8 mouse cellular contexts compared by ENCODE assay signal in the genomic region with DNA sequence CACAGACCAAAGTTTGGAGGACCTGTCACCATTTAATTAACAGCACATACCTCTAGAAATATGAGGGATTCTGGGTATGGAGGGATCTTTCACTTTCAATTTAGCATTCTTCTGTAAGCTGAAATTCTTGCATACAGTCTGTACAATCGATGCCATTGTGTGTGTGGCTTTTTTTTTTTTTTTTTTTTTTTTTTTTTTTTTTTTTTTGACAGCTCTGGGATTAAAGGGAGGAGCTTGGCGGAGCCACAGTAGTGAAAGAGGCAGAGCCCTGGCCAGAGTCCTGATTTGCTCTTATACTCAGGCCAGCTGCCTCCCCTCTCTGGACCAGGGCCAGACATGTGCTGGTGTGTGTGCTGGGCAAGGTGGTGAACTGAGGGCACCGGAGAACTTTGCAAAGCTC. TPM values are rescaled to one million over a fixed set of nuclear protein-coding genes. Genes with fewer than 3 reads are reported as not detected.
DNase-seq lines count a peak whose midpoint lies in the region; ATAC-seq and TF ChIP-seq lines count a peak whose summit lies in the region.

No protein-coding gene starts in this region.

- H3K4me1 ChIP-seq in hindbrain, postnatal 0 days (ENCODE audit: insufficient read depth, low read length): no peaks in the 10 kb centered on the region
- H3K4me1 ChIP-seq in hindbrain, embryonic 13.5 days (replicated peaks): no peaks in the 10 kb centered on the region
- H3K4me1 ChIP-seq in intestine, postnatal 0 days (replicated peaks; ENCODE audit: control insufficient read depth, insufficient read depth, low read length): 0 out of 2 replicates have a peak, but pooled peaks cover 5% of the 10 kb centered on the region

- ATAC-seq in hindbrain, postnatal 0 days: peak; percentile 88
- ATAC-seq in hindbrain, embryonic 13.5 days (ENCODE audit: low FRiP score): no peak
- ATAC-seq in intestine, postnatal 0 days: peak; percentile 46; the same call in 1 of the 2 replicates

- no peak overlapping the region for H3K27ac ChIP-seq in hindbrain, postnatal 0 days
- no peak overlapping the region for H3K27ac ChIP-seq in hindbrain, embryonic 13.5 days
- no peak overlapping the region for H3K27ac ChIP-seq in intestine, postnatal 0 days (ENCODE audit: low read depth, low read length)

- H3K4me3 ChIP-seq in hindbrain, postnatal 0 days (ENCODE audit: low read length): no peak overlapping the region
- H3K4me3 ChIP-seq in hindbrain, embryonic 13.5 days: no peak overlapping the region
- H3K4me3 ChIP-seq in intestine, postnatal 0 days (ENCODE audit: low read depth, low read length): no peak overlapping the region

- no peak for TF ChIP-seq CTCF in hindbrain, postnatal 0 days (IDR thresholded peaks at IDR 0.05; ENCODE audit: low read depth)
- no peak for TF ChIP-seq CTCF in intestine, postnatal 0 days (IDR thresholded peaks at IDR 0.05; ENCODE audit: low read depth)

- intact Hi-C loops in left cerebral cortex, postnatal 36 days (cut with DNase I): no loop called here

- no peaks in the 10 kb centered on the region for H3K9me3 ChIP-seq in hindbrain, postnatal 0 days (ENCODE audit: low read length)
- no peaks in the 10 kb centered on the region for H3K9me3 ChIP-seq in hindbrain, embryonic 13.5 days
- H3K9me3 ChIP-seq in intestine, postnatal 0 days (ENCODE audit: control insufficient read depth): no peaks in the 10 kb centered on the region

- DNase-seq in hindbrain, postnatal 0 days (ENCODE audit: low spot score): peak; percentile 79
- DNase-seq in adrenal gland, adult 8-10 months: peak; percentile 42
- peak; percentile 77 for DNase-seq in lung, postnatal 36 days
- DNase-seq in thymus, postnatal 36 days: no peak
- no peak for DNase-seq in thymus, postnatal 4 days
- no peak for DNase-seq in left cerebral cortex, postnatal 36 days (ENCODE audit: low spot score in 2 of 2)

- no peak overlapping the region for H3K9ac ChIP-seq in hindbrain, postnatal 0 days (replicated peaks; ENCODE audit: low read length)
- H3K9ac ChIP-seq in hindbrain, embryonic 13.5 days: no peak overlapping the region
- H3K9ac ChIP-seq in intestine, postnatal 0 days (ENCODE audit: low read depth, low read length): no peak overlapping the region

- no peak overlapping the region for H3K4me2 ChIP-seq in hindbrain, postnatal 0 days (ENCODE audit: low read depth, low read length)
- no peak overlapping the region for H3K4me2 ChIP-seq in hindbrain, embryonic 13.5 days
- no peak overlapping the region for H3K4me2 ChIP-seq in intestine, postnatal 0 days (replicated peaks; ENCODE audit: low read depth)

- H3K27me3 ChIP-seq in hindbrain, postnatal 0 days (ENCODE audit: insufficient read depth, low read length): no peaks in the 10 kb centered on the region
- 0 out of 2 replicates have a peak, but pooled peaks cover 8% of the 10 kb centered on the region for H3K27me3 ChIP-seq in hindbrain, embryonic 13.5 days
- no peaks in the 10 kb centered on the region for H3K27me3 ChIP-seq in intestine, postnatal 0 days (replicated peaks; ENCODE audit: control insufficient read depth, insufficient read depth, low read length)

- no peaks in the 10 kb centered on the region for H3K36me3 ChIP-seq in hindbrain, postnatal 0 days (ENCODE audit: insufficient read depth, low read length)
- no peaks in the 10 kb centered on the region for H3K36me3 ChIP-seq in hindbrain, embryonic 13.5 days
- no peaks in the 10 kb centered on the region for H3K36me3 ChIP-seq in intestine, postnatal 0 days (ENCODE audit: control insufficient read depth, insufficient read depth)

- 32% methylated on average over 3 of the region's 3 CpGs for WGBS in hindbrain, postnatal 0 days
- 59% methylated on average over 3 of the region's 3 CpGs for WGBS in hindbrain, embryonic 13.5 days
- 51% methylated on average over 3 of the region's 3 CpGs for WGBS in intestine, postnatal 0 days

RNA-seq across cellular contexts. Expression of a gene that starts 1.2 kb away (rescaled TPM):
- 0.07 and 0.16 TPM in 2 replicates for total RNA-seq in hindbrain, postnatal 0 days (2014; rRNA removed)
- polyA plus RNA-seq in hindbrain, postnatal 0 days (2015; fragmentation: Nextera tagmentation; extraction: Ambion mirVana): 0.11 and 0.23 TPM in 2 replicates
- polyA plus RNA-seq in hindbrain, embryonic 13.5 days (2015; fragmentation: Nextera tagmentation; extraction: Ambion mirVana): 0.09 and 0.17 TPM in 2 replicates
- 1 to 10 TPM in 2 of 4 experiments, not detected in 2; 1.5 to 2.6 TPM for total RNA-seq in adrenal gland, adult 8-10 months (2022)
- 5.2 and 5.4 TPM in 2 replicates for polyA plus RNA-seq in intestine, postnatal 0 days (2015; fragmentation: Nextera tagmentation; extraction: Ambion mirVana)
- under 1 TPM; 0.57 to 0.79 TPM for total RNA-seq in left cerebral cortex, postnatal 36 days (2021)

RNA-seq across cellular contexts. Expression of a gene that starts 31.2 kb away (rescaled TPM):
- 15.8 and 19.3 TPM in 2 replicates for total RNA-seq in hindbrain, postnatal 0 days (2014; rRNA removed)
- polyA plus RNA-seq in hindbrain, postnatal 0 days (2015; fragmentation: Nextera tagmentation; extraction: Ambion mirVana): 31.8 and 33.0 TPM in 2 replicates
- polyA plus RNA-seq in hindbrain, embryonic 13.5 days (2015; fragmentation: Nextera tagmentation; extraction: Ambion mirVana): 41.1 and 43.7 TPM in 2 replicates
- total RNA-seq in adrenal gland, adult 8-10 months (2022): 10 to 100 TPM; 64.9 to 75.0 (median 73.1) TPM
- polyA plus RNA-seq in intestine, postnatal 0 days (2015; fragmentation: Nextera tagmentation; extraction: Ambion mirVana): 30.0 and 36.4 TPM in 2 replicates
- 10 to 100 TPM; 30.2 to 36.1 TPM for total RNA-seq in left cerebral cortex, postnatal 36 days (2021)

RNA-seq across cellular contexts. Expression of a gene that starts 42.7 kb away (rescaled TPM):
- 10.9 and 38.4 TPM in 2 replicates for total RNA-seq in hindbrain, postnatal 0 days (2014; rRNA removed)
- polyA plus RNA-seq in hindbrain, postnatal 0 days (2015; fragmentation: Nextera tagmentation; extraction: Ambion mirVana): 7.5 and 8.1 TPM in 2 replicates
- polyA plus RNA-seq in hindbrain, embryonic 13.5 days (2015; fragmentation: Nextera tagmentation; extraction: Ambion mirVana): 0.69 and 1.3 TPM in 2 replicates
- total RNA-seq in adrenal gland, adult 8-10 months (2022): 1 to 10 TPM in 1 of 4 experiments, under 1 TPM in 2, not detected in 1; 0.24 to 1.1 (median 0.68) TPM
- 0.04 and 0.25 TPM in 2 replicates for polyA plus RNA-seq in intestine, postnatal 0 days (2015; fragmentation: Nextera tagmentation; extraction: Ambion mirVana)
- 10 to 100 TPM; 11.4 to 21.7 TPM for total RNA-seq in left cerebral cortex, postnatal 36 days (2021)

RNA-seq across cellular contexts. Expression of a gene that starts 54.6 kb away (rescaled TPM):
- 87.2 and 99.4 TPM in 2 replicates for total RNA-seq in hindbrain, postnatal 0 days (2014; rRNA removed)
- 124 and 135 TPM in 2 replicates for polyA plus RNA-seq in hindbrain, postnatal 0 days (2015; fragmentation: Nextera tagmentation; extraction: Ambion mirVana)
- 169 and 173 TPM in 2 replicates for polyA plus RNA-seq in hindbrain, embryonic 13.5 days (2015; fragmentation: Nextera tagmentation; extraction: Ambion mirVana)
- 100 to 1,000 TPM; 197 to 234 (median 210) TPM for total RNA-seq in adrenal gland, adult 8-10 months (2022)
- 57.7 and 65.8 TPM in 2 replicates for polyA plus RNA-seq in intestine, postnatal 0 days (2015; fragmentation: Nextera tagmentation; extraction: Ambion mirVana)
- 100 to 1,000 TPM in 1 of 2 experiments, 10 to 100 TPM in 1; 69.7 to 123 TPM for total RNA-seq in left cerebral cortex, postnatal 36 days (2021)

Comparison
In these comparisons a context has a peak if more than half of its experiments do, and no peak if none do; other contexts are left out.
1. DNase-seq: peak in hindbrain, postnatal 0 days (single experiment), adrenal gland, adult 8-10 months (single experiment) and lung, postnatal 36 days (single experiment); none in thymus, postnatal 36 days (0 of 2), thymus, postnatal 4 days (single experiment) and left cerebral cortex, postnatal 36 days (0 of 2).